Mouse (Mus musculus) 416B (cell line): ENCODE data around the gene Notum.

ENCODE experiments used
- DNase-seq: peaks from one replicate; pipeline ENCODE4 v3.0.0; 2011; ENCODE audit warnings: low read depth

The Notum gene

DNA sequence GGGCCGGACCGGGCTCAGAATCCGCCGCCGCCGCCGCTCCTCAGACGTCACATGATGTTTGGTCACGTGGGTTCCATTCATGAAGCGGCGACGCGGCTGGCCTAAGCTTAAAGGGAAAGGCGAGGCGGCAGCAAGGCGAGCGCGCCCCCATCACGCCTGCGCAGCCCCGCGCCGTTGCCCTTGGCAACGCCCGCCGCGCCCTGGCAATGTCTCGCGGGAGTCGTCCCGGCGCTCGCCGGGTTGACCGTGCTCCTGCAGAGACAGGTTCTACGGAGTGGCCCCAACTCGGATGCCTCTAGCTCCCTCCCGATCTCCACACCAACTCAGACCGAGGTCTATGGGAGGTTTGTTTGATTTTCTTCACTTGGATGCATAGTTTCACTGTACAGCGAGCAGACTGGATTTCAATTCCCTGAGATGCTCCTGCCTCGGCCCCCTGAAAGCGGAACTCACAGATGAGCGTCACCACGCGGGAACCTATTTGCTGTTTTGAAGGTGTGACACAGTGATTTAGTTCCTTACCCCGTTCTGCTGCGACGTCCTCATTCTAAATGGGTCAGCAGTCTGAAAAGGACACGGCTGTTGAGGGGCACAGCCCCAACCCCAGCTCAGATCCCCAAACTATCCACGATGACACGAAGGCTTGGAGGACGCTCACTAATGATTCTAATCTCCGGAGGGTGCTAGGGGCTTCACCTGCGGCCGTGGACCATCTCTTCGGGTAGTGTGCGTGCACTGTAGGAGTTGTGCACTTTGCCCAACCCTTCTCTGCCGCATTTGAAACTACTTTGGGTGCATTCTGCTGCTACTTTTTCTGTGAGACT lies 27.2 kb downstream of the Notum start, which contains the start of gene Mafg:
Mafg (minus strand) TSS at position 81 of the 824 bp plus-strand sequence.
- DNase-seq, result peak; percentile 97

DNA sequence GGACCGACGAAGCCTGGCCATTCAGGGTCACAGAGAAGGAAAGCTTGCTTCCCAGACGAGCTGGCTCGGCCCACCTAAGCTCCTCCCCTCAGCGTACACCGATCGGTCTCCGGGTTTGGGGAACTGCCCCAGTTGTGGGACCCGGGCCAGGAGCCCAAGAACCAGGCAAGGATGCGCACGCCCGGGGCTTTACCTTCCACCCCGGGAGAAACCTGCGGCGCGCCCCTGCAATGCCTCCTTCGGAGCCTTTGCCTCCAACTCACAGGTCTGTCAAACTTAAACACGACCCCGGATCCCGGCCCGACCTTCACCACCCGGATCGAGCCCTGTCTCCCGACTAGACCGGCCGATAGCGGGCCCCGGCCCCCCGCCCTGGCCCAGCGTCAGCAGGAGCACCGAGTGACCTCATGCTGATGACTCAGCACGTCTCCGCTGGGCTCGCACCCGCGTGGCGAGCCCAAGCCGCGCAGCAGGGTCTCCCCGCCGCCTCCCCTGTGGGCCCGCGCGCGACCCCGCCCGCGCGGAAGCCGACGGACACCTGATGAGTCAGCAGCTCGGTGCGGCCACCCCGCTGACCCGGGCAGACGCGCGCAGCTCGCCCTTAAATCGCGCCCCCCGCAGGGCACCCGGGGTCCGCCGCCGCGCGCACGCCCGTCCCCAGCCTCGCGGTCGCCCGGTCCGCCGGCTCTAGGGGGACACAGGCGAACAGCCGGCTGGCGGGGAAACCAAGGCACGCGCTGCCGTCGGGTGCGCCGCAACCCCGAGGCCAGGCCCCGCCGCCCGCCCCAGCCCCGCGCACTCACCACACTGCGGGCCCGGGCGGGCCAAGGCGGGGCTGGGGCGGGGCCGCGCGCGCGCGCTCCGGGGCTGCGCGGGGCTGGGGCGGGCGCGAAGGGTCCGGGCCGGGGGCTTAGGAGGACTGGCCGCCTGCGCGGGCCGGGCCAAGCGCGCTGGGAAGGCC lies 28.1 kb downstream of the Notum start:
- peak; percentile 86 for DNase-seq

DNA sequence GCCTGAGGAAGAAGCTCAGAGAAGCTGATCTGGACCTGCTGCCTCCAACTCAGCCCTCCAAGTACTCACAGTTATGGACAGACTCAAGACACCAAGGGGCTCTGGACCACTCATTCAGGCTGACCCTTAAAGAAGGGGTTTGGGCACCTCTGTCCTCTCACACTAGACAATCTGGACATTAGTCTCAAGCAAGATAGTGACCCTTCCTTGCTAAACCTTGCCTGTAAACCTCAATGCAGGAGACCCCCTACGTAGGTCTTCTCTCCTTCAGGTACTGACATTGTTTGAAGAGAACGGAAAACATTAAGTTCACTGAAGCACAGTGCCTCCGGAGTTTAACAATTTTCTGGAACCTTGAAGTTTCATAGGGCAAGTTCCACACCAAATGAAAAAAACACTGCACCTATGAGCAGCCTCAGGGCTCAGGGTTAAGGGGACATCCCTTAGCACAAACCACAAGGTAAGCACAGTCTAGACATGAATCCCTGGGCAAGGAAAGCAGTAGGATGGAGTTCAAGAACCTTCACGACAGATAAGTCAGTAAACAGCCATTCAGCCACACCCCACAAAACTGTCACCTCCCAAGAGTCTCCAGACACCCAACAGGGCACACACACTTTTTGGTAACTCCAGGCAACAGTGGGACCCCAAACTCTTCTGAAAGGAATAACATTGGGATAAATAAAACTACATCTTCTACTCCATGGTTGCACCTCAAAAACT lies 29.1 kb downstream of the Notum start:
- no peak for DNase-seq

DNA sequence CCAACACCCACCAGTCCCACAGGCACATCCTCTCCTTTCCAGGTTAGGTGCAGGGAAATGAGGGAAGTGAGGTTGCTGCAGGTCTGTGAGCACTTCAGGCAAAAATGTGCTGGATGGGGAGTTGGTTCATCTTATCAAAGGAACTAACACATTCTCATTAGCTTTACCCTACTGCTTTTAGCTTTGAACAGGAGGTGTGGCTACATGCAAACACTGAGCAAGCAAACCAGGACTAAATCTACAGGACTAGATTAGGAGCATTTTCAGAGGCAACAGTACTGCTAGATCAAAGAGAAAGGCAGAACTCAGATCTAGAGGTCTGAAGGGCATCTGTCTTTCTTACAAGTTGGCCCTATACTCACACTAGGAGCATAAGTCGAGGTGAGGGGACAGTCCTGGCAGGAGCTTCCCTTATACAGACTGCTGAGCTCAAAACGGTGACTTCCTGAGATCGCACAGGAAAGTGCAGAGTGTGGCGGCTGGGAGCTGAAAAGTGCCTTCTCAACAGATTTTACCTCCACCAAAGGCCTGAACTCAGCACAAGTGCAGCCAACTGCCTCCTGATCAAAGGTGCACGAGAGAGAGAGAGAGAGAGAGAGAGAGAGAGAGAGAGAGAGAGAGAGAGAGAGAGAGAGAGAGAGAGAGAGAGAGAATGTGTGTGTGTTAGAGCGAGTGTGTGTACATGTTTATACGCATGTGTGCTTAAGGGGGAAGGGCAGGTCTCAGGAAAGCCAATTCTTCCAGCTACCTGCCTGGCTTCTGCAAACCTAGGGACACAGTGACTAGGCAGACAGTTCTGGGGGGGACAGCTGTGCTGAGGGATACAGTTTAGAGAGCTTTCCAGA lies 29.9 kb downstream of the Notum start:
- peak; percentile 73 for DNase-seq

DNA sequence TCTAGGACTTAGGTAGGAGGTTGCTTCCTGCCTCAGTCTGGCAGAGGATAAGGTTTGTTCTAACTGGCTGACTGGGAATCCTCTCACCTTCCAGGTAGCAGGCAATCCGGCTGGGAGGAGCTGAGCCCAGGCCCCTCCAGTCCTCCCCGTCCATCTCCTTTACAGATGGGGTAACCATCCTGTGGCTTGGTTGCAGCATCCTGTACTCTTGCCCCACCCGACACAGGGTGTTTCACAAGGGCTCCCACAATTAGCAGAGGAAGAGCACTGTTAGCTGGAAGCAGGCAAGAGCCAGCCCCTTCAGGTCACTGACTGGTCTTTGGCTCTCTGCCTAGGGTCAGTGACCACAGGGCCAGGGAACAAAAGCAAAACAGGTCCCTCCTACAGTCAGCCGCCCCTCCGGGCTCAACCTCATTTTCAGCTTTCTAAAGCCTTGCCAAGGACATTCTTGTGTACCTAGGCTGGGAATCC lies 30.5 kb downstream of the Notum start:
- peak; percentile 97 for DNase-seq

DNA sequence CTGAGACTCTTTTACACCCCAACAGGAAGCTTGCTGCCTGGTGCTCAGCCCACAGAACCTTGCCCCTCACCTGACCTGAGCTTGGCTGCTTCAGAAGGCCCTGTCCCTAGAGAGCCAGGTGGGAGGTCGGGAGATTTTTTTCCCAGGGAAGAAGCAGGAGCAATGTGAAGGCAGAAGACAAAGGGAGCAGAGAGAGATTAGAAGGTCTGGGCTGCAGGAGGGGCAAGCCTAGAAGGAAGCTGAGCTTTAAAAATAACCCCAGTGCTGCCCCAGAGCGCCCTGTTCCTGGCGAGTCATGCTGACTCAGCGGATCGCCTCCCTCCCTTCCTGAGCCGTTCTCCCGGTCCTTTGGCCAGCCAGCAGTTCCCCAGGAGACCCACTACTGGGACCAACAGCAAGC lies 31.1 kb downstream of the Notum start:
- peak; percentile 80 for DNase-seq

DNA sequence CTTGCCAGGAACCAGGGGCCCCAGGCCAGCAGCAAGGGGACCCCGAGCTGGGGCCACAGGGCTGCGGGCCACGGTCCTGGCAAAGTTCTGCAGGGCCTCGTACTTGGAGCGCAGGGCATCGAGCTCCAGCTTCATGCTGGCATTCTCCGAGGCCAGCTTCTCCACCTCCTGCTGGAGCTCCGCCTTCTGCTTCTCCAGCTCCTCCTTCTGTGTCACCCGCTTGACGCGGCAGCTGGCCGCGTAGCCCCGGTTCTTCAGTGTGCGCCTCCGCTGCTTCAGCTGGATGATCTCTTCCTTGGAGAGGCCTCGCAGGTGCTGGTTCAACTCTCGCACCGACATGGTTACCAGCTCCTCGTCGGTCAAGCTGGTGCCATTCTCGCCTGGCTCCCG lies 31.6 kb downstream of the Notum start:
- DNase-seq, result peak; percentile 83

DNA sequence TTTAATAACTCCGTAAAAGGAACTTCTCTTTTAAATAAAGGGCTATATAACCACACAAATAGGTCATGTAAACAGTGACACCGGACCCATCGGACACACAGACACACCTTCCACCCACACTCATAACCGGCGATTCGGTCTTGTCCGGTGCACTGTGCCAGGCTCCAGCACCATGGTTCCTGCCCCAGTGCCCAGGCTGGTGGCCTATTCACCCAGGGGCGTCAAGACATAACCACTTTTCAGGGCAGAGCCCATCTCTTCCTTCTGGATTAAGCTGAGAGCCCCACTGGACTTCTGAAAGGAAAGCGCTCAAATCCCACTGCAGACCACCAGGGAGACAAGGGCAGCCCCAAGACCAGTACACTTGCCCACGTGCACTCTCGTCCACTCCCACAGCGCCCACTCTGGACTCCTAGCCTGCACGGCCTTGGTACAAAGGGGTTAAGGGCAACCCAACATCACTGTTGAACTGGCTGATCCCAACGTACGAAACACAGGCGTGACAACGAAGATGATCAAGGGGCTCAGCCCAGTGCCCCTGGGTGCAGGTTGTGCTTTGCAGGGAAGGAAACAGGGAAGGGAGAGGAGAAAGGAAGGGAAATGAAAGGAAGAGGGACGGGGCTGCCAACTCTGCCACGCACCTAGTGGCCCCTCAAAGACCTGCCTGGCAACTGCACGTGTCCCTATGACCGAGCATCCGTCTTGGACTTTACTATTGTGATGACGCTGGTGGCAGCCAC lies 32.2 kb downstream of the Notum start:
- no peak for DNase-seq

DNA sequence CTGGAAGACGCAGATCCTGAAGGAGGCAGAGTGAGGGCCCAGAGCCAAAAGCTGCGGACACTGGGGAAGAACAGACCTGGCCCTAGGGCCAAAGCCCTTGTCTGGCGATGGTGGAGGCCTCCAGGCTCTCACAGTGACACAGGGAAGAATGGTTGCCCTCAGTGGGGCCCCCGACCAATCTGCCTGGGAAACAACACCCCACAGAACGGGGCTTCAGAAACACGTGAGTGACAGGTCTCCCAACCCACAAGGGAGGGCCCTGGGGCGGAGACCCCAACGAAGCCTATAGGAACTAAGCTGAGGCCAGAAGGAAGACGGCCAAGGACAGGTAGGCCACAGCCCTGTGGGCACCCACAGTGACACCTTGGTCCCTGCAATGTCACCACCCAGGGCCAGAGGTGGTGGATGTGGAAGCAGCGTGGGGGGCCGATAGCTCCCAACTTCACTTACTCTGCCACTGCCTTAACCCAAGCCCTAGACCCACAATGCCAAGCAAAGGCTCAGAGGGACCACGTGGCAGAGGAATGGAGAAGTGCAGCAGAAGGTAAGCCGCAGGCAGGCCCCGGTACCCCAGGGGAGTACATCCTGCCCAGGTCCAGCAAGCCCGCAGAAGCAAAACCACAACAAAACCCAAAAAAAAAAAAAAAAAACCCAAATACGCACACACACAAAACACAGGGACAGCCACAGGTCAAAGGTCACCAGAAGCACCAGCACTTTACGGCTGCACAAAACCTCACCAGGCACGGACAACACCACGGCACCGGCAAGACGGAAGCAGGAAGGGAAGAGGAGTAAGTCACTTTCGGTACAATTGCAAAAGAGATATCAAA lies 33.3 kb downstream of the Notum start:
- DNase-seq, result peak; percentile 94

DNA sequence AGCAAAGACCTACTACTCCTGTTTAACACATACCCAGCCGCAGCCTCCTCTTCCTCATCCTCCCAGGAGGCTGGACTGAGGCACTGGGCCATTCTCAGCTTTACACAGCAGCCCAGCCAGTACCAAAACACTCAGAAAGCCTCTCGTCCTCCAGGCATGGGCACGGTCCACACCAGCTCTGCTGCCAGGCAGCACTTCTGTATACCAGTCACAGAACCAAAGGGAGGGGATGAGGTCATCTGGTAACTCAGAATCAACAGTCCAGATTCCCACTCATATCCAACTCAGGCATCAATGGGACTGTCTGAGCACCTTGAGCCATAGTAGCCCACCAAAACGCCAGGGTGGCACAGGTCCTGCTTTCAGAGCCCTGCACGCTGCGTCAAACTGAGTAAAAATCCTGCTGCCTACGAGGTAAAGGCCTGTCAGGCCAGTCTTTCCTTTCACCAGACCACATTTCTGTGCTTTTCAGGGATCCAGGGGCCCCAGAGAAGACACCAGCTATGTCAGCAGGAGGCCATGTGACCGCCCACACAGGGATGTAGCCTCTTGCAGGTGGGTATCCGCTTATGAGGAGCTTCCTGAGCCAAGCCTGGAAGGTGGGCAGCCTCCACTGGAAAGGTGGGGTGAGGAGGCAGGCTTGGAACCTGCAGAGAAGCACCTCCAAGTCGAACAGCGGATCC lies 34.0 kb downstream of the Notum start:
- no peak for DNase-seq

DNA sequence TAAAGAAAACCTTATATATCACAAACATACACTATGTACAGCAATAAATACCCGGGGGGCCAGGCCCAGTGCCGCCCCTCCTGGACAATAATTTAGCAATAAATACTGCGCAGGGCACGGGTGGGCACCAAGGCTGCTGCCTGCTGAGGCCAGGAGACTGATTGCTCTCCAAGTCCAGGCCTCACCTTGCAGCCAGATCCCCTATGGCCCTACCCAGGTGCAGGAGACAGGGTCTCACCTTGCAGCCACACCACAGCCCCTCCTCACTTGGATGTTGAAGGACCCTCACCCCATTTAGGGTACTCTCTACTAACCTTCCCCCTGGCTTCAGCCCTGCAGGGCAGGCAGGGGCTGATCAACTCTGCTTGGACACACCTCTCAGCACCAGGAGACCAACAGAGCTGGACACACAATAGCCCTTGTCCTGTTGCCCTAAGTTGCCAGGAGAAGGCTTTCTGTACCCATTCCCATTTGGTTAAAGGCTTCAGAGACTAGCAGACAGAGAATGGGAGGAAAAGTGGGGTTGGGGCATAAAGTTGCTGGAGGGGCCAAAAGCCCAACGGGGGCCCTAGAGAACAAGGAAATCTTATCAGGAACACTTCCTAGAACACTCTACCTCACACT lies 35.7 kb downstream of the Notum start, which contains the start of gene Sirt7:
Sirt7 (minus strand) TSS at position 89 of the 624 bp plus-strand sequence.
- no peak for DNase-seq

DNA sequence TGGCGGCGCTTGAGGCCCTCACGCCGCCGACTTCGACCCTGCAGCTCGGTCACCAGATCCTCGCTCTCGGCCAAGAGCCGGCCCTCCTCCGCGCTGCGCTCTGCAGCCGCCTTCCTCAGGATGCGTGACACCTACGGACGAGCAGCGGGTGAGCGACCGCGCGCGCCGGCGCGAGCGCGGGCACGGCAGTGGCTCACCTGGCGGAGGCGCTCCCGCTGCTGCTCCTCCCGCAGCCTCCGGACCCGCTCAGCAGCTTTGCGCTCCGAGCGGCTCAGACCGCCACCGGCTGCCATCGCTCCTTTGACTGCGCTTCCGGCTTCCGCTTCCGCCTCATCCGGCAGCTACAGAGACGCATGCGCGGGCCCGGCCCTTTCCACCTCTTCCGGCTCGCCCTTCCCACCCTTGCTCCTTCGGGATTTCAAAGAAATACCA lies 36.3 kb downstream of the Notum start:
- DNase-seq, result peak; percentile 79

DNA sequence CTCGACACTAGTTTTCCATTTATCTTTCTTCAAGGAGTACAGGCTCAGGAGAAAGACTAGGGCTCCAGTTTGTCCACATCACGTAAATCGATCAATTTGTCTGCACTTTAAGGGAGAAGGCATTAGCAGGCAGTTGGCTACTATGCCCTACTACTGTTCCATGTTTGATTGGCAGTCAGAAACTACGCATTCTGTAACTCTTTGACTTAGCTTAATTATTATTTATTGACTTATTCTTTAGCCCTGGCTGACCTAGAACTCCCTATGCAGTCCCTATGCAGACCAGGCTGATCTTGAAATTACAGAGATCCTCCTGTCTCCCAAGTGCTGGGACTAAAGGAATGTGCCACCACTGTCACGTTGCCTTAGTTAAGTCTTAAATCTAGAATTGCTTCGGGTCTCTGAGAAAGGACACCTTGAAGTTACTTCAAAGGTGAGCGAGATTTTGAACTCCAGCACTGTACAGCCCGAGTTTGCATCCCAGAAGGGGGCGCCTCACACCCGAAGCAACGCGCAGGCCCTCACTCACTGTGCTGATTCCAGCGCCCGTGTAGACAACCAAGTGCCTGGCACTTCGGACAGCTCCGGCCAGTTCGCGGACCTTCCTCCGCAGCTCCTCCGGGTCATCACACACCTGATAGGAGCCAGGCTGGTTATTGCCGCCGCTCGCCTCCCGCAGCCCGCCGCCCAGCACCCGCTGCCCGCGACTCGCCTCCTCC lies 36.9 kb downstream of the Notum start:
- peak; percentile 82 for DNase-seq

DNA sequence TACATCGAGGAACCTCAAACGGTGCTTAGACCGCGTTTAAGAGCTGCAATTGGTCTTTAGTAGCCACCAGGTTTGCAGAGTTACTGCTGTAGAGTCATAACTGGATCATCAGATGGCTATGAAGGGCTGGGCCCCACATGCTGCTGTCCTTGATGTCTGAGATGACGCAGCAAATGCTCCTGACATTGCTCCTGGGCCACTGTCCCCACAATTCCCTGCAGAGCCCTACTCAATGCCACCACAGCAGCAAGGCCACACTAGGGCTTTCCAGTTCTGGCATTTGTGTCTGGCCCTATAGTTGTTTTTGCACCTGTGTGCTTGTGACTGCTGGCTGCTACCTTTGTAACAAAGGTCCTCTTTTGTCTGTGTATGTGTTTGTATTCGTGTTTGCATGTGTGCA lies 38.2 kb downstream of the Notum start:
- no peak for DNase-seq

DNA sequence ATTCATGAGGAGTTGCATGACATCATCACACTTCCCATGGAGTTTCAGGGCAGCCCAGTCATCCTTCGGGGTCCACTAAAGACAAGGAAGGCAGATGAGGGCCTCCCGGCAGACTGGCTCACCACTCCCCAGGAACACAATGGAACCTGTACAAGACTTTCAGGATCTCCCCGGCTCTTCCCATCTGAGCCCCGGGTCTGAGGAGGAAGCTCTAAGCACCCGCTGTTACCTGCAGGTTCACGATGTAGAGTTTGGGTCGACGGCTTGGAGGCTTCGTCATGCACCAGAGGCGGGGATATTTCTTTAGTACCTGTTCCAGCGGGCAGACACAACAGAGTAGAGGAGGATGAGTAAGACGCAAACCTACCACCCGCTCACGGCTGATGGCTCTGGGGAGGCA lies 40.8 kb downstream of the Notum start:
- DNase-seq, result no peak

DNA sequence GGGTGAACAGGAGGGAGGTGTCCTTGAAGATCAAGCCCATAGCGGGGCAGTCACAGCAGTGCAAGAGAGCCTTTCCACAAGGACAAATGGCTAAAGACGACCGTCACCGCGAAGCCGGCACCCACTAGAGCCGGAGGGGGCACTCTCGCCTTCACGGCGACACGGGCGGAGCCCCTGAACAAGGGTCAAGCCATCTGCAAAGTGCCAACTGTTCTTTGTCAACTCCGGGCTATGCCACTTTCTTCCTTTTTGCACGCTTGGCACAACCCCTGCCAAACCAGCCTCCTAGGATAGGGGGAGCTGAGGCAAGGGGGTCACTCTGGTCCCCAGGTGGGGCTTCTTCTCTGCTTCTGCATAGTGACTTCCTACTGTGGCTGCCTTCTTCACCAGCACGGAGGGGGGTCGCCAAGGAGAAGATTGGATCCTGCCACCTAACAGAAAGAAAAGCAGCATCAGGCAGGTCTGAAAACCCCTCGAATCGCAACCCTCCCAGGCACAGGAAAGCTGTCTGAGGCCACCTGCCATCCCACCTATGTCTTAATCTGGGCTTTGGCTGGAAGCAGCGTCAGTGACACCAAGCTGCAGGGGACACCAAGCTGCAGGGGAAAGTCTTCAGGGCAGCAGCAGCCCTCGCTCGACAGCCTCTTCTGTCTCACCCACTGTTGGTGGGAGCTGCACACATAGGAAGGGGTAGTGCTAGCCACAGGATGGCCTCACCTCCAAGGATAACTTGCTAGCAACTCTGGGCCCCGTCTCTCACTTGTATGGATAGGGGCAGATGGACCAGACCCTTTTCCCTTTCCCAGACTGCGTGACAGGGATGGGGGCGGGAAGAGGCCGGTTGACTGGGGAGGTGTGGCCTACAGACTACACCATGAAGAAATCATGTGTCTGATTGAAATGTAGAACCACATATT lies 42.1 kb downstream of the Notum start:
- no peak for DNase-seq
